ENCODE assay signal across 12 mouse cellular contexts in genomic region chr17:31777751-31778150, GRCm38 (mm10).
DNase-seq lines count a peak whose midpoint lies in the region; ATAC-seq and TF ChIP-seq lines count a peak whose summit lies in the region.
"Had no signal": no experiment of that assay in that cellular context is flagged by ENCODE, and none has a peak within 500 bp of the region (broad histone marks: within the 10 kb centered on the region; RNA-seq: fewer than 3 reads in every experiment).

No protein-coding gene starts in this region.

- TF ChIP-seq POLR2A in lung, adult 2 months (IDR thresholded peaks at IDR 0.05; ENCODE audit: borderline replicate concordance, extremely low read depth, low read depth, low read length) = no peak

- TF ChIP-seq CTCF in lung, adult 2 months (IDR thresholded peaks at IDR 0.05; ENCODE audit: insufficient read depth, low read length) = no peak

- ATAC-seq in heart, embryonic 14.5 days (ENCODE audit: insufficient number of reproducible peaks, insufficient read depth, low FRiP score, low read depth) = no peak
- no peak for ATAC-seq in lung, embryonic 16.5 days (ENCODE audit: low read depth)
- no peak for ATAC-seq in forebrain, embryonic 15.5 days (replicated peaks)
- ATAC-seq in stomach, embryonic 14.5 days (ENCODE audit: insufficient number of reproducible peaks, insufficient read depth, low FRiP score, low read depth) = no peak
- no peak for ATAC-seq in cerebellum, adult (ENCODE audit: insufficient number of reproducible peaks, low FRiP score, low TSS enrichment)

- H3K4me3 ChIP-seq in heart, embryonic 14.5 days (ENCODE audit: control insufficient read depth in 1 of 2, insufficient read depth in 1 of 2, low read depth in 1 of 2, low read length in 2 of 2) = no peak overlapping the region
- no peak overlapping the region for H3K4me3 ChIP-seq in lung, embryonic 16.5 days (ENCODE audit: low read length)
- H3K4me3 ChIP-seq in lung, adult 2 months (replicated peaks; ENCODE audit: extremely low read depth, low read depth, low read length) = no peak overlapping the region
- no peak overlapping the region for H3K4me3 ChIP-seq in forebrain, embryonic 15.5 days
- no peak overlapping the region for H3K4me3 ChIP-seq in stomach, embryonic 14.5 days (ENCODE audit: low read depth, low read length)
- H3K4me3 ChIP-seq: hindbrain, embryonic 15.5 days had no signal

- H3K9me3 ChIP-seq in heart, embryonic 14.5 days (ENCODE audit: control insufficient read depth, low read length) = 0 out of 2 replicates have a peak, but pooled peaks cover 4% of the 10 kb centered on the region
- H3K9me3 ChIP-seq in lung, embryonic 16.5 days (ENCODE audit: control insufficient read depth, low read length) = no peaks in the 10 kb centered on the region
- no peaks in the 10 kb centered on the region for H3K9me3 ChIP-seq in forebrain, embryonic 15.5 days
- no peaks in the 10 kb centered on the region for H3K9me3 ChIP-seq in stomach, embryonic 14.5 days (ENCODE audit: control insufficient read depth, low read depth, low read length)
- H3K9me3 ChIP-seq: hindbrain, embryonic 15.5 days had no signal

- peak overlapping the region; percentile 21 to 44; a peak in 3 of 4 replicates for H3K27ac ChIP-seq in heart, embryonic 14.5 days (replicated peaks in 1 of 2; ENCODE audit: control insufficient read depth in 1 of 2, insufficient read depth in 1 of 2, low read depth in 2 of 2, low read length in 2 of 2)
- peak overlapping the region; percentile 85 for H3K27ac ChIP-seq in lung, embryonic 16.5 days (ENCODE audit: low read length)
- H3K27ac ChIP-seq in forebrain, embryonic 15.5 days (replicated peaks) = peak overlapping the region; percentile 81
- peak overlapping the region; percentile 57 for H3K27ac ChIP-seq in stomach, embryonic 14.5 days (ENCODE audit: low read length)
- H3K27ac ChIP-seq: hindbrain, embryonic 15.5 days had no signal

- 81% methylated on average over 5 of the region's 5 CpGs for WGBS in heart, embryonic 14.5 days
- WGBS in lung, embryonic 16.5 days = 52% methylated on average over 5 of the region's 5 CpGs
- WGBS in lung, adult 2 months = 73% methylated on average over 5 of the region's 5 CpGs
- 78% methylated on average over 5 of the region's 5 CpGs for WGBS in forebrain, embryonic 15.5 days
- WGBS in stomach, embryonic 14.5 days = 54% methylated on average over 5 of the region's 5 CpGs

- no peak overlapping the region for H3K4me2 ChIP-seq in heart, embryonic 14.5 days (ENCODE audit: low read length)
- no peak overlapping the region for H3K4me2 ChIP-seq in lung, embryonic 16.5 days (ENCODE audit: low read depth, low read length)
- no peak overlapping the region for H3K4me2 ChIP-seq in forebrain, embryonic 15.5 days (replicated peaks)
- no peak overlapping the region for H3K4me2 ChIP-seq in stomach, embryonic 14.5 days (replicated peaks; ENCODE audit: low read depth, low read length)
- H3K4me2 ChIP-seq: hindbrain, embryonic 15.5 days had no signal

- no peak for DNase-seq in heart, adult 9 months (ENCODE audit: low spot score in 2 of 2)
- no peak for DNase-seq in lung, adult 2 months
- no peak for DNase-seq in thymus, postnatal 36 days
- DNase-seq: cerebellum, postnatal 25 days; liver, postnatal 0 days; thymus, adult 2 months had no signal

- H3K4me1 ChIP-seq in heart, embryonic 14.5 days (ENCODE audit: control insufficient read depth in 2 of 2, insufficient read depth in 2 of 2, low read length in 2 of 2) = peaks cover 17 to 27% of the 10 kb centered on the region in 2 experiments
- H3K4me1 ChIP-seq in lung, embryonic 16.5 days (replicated peaks; ENCODE audit: control insufficient read depth, insufficient read depth, low read length) = peaks cover 28% of the 10 kb centered on the region
- 0 out of 2 replicates have a peak, but pooled peaks cover 2% of the 10 kb centered on the region for H3K4me1 ChIP-seq in lung, adult 2 months (ENCODE audit: control insufficient read depth, insufficient read depth, low read length)
- H3K4me1 ChIP-seq in forebrain, embryonic 15.5 days = peaks cover 16% of the 10 kb centered on the region
- H3K4me1 ChIP-seq in stomach, embryonic 14.5 days (ENCODE audit: control insufficient read depth, insufficient read depth, low read length) = peaks cover 29% of the 10 kb centered on the region

- H3K9ac ChIP-seq in heart, embryonic 14.5 days (ENCODE audit: low read length) = peak overlapping the region; percentile 28; the same call in 1 of the 2 replicates
- H3K9ac ChIP-seq in lung, embryonic 16.5 days (ENCODE audit: low read length) = peak overlapping the region; percentile 5
- H3K9ac ChIP-seq in forebrain, embryonic 15.5 days (replicated peaks) = no peak overlapping the region
- H3K9ac ChIP-seq in stomach, embryonic 14.5 days (replicated peaks; ENCODE audit: low read depth, low read length) = no peak overlapping the region
- H3K9ac ChIP-seq: hindbrain, embryonic 15.5 days; liver, postnatal 0 days had no signal

- no peaks in the 10 kb centered on the region for H3K27me3 ChIP-seq in heart, embryonic 14.5 days (ENCODE audit: control insufficient read depth, insufficient read depth, low read length)
- no peaks in the 10 kb centered on the region for H3K27me3 ChIP-seq in lung, embryonic 16.5 days (ENCODE audit: control insufficient read depth, insufficient read depth, low read depth, low read length)
- H3K27me3 ChIP-seq in forebrain, embryonic 15.5 days = no peaks in the 10 kb centered on the region
- H3K27me3 ChIP-seq in stomach, embryonic 14.5 days (ENCODE audit: control insufficient read depth, insufficient read depth, low read length) = no peaks in the 10 kb centered on the region
- H3K27me3 ChIP-seq: hindbrain, embryonic 15.5 days had no signal

- H3K36me3 ChIP-seq in heart, embryonic 14.5 days (ENCODE audit: control insufficient read depth, insufficient read depth, low read length) = no peaks in the 10 kb centered on the region
- no peaks in the 10 kb centered on the region for H3K36me3 ChIP-seq in lung, embryonic 16.5 days (ENCODE audit: control insufficient read depth, insufficient read depth, low read length)
- no peaks in the 10 kb centered on the region for H3K36me3 ChIP-seq in forebrain, embryonic 15.5 days
- H3K36me3 ChIP-seq in stomach, embryonic 14.5 days (ENCODE audit: control insufficient read depth, insufficient read depth, low read length) = no peaks in the 10 kb centered on the region
- H3K36me3 ChIP-seq: hindbrain, embryonic 15.5 days had no signal

Comparison
In these comparisons a context has a peak if more than half of its experiments do, and no peak if none do; other contexts are left out.
1. H3K27ac ChIP-seq: peak in every context shown above with its lines; median percentile 85 in lung, embryonic 16.5 days; 81 in forebrain, embryonic 15.5 days; 57 in stomach, embryonic 14.5 days; 32 in heart, embryonic 14.5 days.
2. H3K9ac ChIP-seq: peak in heart, embryonic 14.5 days (single experiment) and lung, embryonic 16.5 days (single experiment); none in forebrain, embryonic 15.5 days (single experiment) and stomach, embryonic 14.5 days (single experiment).